Mouse (Mus musculus) ES-Bruce4 (cell line): Measurements from ENCODE around the gene Hacd3. TPM values are rescaled to one million over a fixed set of nuclear protein-coding genes. Genes with fewer than 3 reads are reported as not detected.
A peak's percentile ranks its signal among the peaks of the same experiment; 100 is the strongest.
"Not testable (repeated sequence)": the region's sequence is repeated elsewhere in the genome, so short reads cannot be mapped to it uniquely, and the experiment has no call there.

Experiments used
- H3K27ac ChIP-seq: 2 replicates; pipeline ENCODE4 v1.5.1; 2012; ENCODE audit warnings: low read length, inconsistent platforms; ENCODE audit not compliant: insufficient read depth
- H3K27me3 ChIP-seq: 2 replicates; pipeline ENCODE4 v1.6.1; 2012; ENCODE audit warnings: mild to moderate bottlenecking, low read length, inconsistent platforms; ENCODE audit not compliant: control insufficient read depth, poor library complexity, insufficient read depth, severe bottlenecking
- H3K36me3 ChIP-seq: 2 replicates; pipeline ENCODE4 v1.6.1; 2012; ENCODE audit warnings: inconsistent platforms, mild to moderate bottlenecking, low read length, moderate library complexity; ENCODE audit not compliant: control insufficient read depth, poor library complexity, insufficient read depth, severe bottlenecking
- H3K4me1 ChIP-seq: one replicate; pipeline ENCODE4 v1.8.1; 2011; ENCODE audit warnings: low read length; ENCODE audit not compliant: control insufficient read depth, insufficient read depth
- H3K4me3 ChIP-seq: 2 replicates; pipeline ENCODE4 v1.5.1; 2011; ENCODE audit warnings: low read depth, mild to moderate bottlenecking, low read length
- H3K9ac ChIP-seq: 2 replicates; pipeline ENCODE4 v1.6.1; 2012; ENCODE audit warnings: low read depth, mild to moderate bottlenecking, inconsistent platforms; ENCODE audit not compliant: poor library complexity, severe bottlenecking
- H3K9me3 ChIP-seq: replicated peaks from 2 replicates; pipeline ENCODE4 v1.6.1; 2012; ENCODE audit warnings: mild to moderate bottlenecking, low read length, inconsistent platforms; ENCODE audit not compliant: control insufficient read depth, poor library complexity, insufficient read depth, severe bottlenecking
- CTCF ChIP-seq: IDR thresholded peaks from one replicate; pipeline ENCODE4 v1.8.1; 2011; ENCODE audit warnings: low read depth, low read length
- EP300 ChIP-seq: IDR thresholded peaks from 2 replicates; pipeline ENCODE4 v1.6.1; 2011; ENCODE audit warnings: low read depth, low read length; ENCODE audit not compliant: insufficient read depth
- POLR2A ChIP-seq: IDR thresholded peaks from one replicate; pipeline ENCODE4 v1.8.1; 2011; ENCODE audit warnings: low read length; ENCODE audit not compliant: insufficient read depth
- polyA plus RNA-seq: library from polyadenylated mRNA; stranded (reverse); fragments of >200 nt; gene quantifications from 2 replicates; pipeline ENCODE4 v1.2.4, GENCODE M21; 2011; ENCODE audit warnings: low read depth; ENCODE audit not compliant: missing spikeins, insufficient read depth, insufficient read length

Gene Hacd3
- polyA plus RNA-seq, 1 experiment, result 31.6 TPM

DNA sequence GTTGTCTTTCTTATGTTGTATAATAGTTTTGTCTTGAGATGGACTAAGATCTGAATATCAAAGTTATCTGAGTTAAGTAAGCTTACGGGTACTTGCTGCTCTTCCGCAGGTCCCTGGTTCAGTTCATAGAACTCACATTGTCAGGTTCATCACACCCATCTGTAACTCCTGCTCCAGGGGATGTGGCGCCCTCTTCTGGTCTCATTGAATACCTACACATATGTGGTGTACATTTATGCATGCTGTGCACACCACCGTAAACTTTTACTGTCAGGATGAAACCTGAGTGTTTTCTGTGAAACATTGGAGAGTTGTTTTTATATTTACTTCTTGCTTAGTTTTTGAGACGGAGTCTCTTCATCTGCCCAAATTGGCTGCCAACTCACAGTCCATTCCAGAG is 19.9 kb upstream of the Hacd3 start:
- no peaks in the 10 kb centered on the region for H3K9me3 ChIP-seq
- H3K36me3 ChIP-seq, result peaks cover 32% of the 10 kb centered on the region
- H3K27ac ChIP-seq, result no peak overlapping the region
- peak; percentile 13 for TF ChIP-seq CTCF
- TF ChIP-seq POLR2A, result no peak
- no peak overlapping the region for H3K9ac ChIP-seq
- H3K27me3 ChIP-seq, result no peaks in the 10 kb centered on the region
- no peaks in the 10 kb centered on the region for H3K4me1 ChIP-seq
- no peak overlapping the region for H3K4me3 ChIP-seq

DNA sequence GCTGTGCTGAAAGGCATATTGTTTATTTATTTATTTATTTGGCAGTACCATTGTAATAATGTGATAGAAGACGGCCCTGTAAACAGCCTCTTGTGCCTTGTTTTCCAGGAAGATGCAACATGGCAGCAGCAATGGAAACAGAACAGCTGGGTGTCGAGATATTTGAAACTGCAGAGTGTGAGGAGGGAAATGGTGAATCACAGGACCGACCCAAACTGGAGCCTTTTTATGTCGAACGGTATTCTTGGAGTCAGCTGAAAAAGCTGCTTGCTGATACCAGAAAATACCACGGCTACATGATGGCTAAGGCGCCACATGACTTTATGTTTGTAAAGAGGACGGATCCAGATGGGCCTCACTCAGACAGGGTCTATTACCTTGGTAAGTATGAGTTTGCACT is 15.4 kb upstream of the Hacd3 start:
- no peak for TF ChIP-seq EP300
- no peak for TF ChIP-seq CTCF
- TF ChIP-seq POLR2A, result no peak
- H3K9ac ChIP-seq, result no peak overlapping the region

DNA sequence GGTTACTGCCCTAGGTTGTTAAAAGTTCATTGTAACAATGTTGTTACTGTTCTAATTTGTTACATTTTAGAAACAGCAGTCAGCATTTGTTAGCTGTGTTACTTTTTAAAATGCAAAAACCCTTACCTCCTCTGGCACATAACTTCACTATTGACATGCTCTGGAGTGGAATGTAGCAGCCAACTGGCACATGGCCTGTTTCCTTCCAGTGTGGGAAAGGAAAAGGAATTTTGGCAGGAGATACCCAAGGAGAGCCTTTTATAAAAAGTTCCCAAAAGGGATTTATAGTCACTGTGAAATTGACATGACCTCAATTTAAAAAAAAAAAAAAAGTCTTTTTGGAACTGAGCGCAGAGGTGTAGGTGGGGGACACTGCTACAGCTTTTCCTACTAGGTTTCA is 15.0 kb upstream of the Hacd3 start:
- Histone ChIP-seq H3K36me3 (peaks cover 17% of the 10 kb centered on the region), H3K4me1 (no peaks in the 10 kb centered on the region), H3K27ac (no peak overlapping the region), H3K9me3 (no peaks in the 10 kb centered on the region), H3K9ac (no peak overlapping the region), H3K4me3 (no peak overlapping the region), H3K27me3 (no peaks in the 10 kb centered on the region)
- TF ChIP-seq POLR2A, result no peak
- TF ChIP-seq CTCF, result no peak
- TF ChIP-seq EP300, result no peak

More for the DNA sequence above, 15.4 kb upstream of the Hacd3 start:
- peaks cover 19% of the 10 kb centered on the region for H3K36me3 ChIP-seq
- no peaks in the 10 kb centered on the region for H3K4me1 ChIP-seq
- H3K27me3 ChIP-seq, result no peaks in the 10 kb centered on the region
- H3K4me3 ChIP-seq, result no peak overlapping the region
- H3K27ac ChIP-seq, result no peak overlapping the region
- H3K9me3 ChIP-seq, result no peaks in the 10 kb centered on the region

DNA sequence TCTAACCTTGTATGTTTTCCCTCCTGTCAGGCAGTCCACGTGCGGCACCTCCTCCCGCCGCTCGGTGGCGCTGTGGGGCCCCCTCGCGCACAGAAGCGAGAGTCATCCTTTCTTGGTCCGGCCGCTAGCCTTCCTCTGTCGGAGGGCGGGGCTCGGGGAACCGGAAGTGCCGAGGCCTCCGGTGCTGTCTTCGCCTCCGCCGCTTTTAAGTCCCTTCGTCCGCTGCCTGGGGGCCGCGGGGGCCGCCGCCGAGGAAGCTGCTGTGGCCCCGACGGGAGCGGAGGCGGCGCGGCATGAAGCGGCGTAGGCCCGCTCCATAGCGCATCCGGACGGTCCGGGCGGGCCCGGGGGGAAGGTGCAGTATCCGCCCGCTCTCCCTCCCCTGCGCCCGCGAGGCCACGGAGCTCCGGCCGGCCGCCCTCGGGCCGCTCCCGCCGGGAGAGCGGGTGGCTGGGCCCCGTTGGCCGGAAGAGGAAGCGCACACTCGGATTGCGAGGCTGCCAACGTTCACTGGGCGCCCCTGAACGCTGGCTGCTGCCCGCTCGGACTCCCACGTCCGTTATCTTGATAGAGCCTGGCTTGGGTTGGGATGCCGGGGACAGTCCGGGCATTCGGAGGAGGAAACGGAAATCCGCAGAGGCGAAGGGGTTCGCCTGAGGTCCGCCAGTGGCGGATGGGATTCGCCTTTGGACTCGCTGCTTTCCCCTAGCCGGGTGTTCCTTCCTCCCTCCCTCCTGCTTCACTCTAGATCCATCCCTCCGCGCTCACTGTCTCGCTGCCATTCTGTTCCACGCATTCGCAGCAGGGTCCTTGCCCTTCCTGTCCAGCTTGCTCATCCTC is 11.0 kb upstream of the Hacd3 start, which contains the start of gene Dpp8:
Gene Dpp8 (plus strand): TSS at position 146 of the 840 bp plus-strand sequence.
- TF ChIP-seq POLR2A, result no peak
- TF ChIP-seq CTCF, result peak; percentile 92
- TF ChIP-seq EP300, result no peak
- no peak within 1 kb of the TSS for H3K27ac ChIP-seq
- no peaks in the 10 kb centered on the region for H3K9me3 ChIP-seq
- H3K4me1 ChIP-seq, result no peaks in the 10 kb centered on the region
- peak within 1 kb of the TSS; percentile 77 for H3K4me3 ChIP-seq
- H3K36me3 ChIP-seq, result peaks cover 6% of the 10 kb centered on the region
- no peaks in the 10 kb centered on the region for H3K27me3 ChIP-seq
- H3K9ac ChIP-seq, result peak within 1 kb of the TSS; percentile 78

DNA sequence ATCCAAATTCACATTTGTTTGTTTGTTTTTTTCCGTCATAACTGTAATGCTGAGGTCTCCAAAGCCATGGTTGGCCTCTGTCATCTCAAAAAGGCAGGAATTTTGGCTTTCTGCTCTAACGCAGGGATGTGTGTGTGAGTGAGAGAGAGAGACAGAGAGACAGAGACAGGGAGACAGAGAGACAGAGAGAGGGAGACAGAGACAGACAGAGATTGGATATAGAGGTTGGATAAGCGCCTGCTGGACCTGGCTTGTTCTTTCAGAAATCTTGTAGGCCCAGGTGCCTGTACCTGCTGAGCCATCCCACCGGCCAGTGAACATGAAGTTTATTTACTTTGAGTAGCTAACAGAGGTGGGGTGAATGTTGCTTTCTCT is 10.4 kb upstream of the Hacd3 start:
- Histone ChIP-seq H3K9ac (0 out of 2 replicates have a peak overlapping the region, but pooled peaks have one; percentile 78), H3K4me1 (no peaks in the 10 kb centered on the region), H3K27me3 (no peaks in the 10 kb centered on the region), H3K27ac (no peak overlapping the region), H3K4me3 (peak overlapping the region; percentile 41; the same call in 1 of the 2 replicates), H3K36me3 (peaks cover 3% of the 10 kb centered on the region), H3K9me3 (no peaks in the 10 kb centered on the region)
- no peak for TF ChIP-seq POLR2A
- TF ChIP-seq CTCF, result no peak
- no peak for TF ChIP-seq EP300

DNA sequence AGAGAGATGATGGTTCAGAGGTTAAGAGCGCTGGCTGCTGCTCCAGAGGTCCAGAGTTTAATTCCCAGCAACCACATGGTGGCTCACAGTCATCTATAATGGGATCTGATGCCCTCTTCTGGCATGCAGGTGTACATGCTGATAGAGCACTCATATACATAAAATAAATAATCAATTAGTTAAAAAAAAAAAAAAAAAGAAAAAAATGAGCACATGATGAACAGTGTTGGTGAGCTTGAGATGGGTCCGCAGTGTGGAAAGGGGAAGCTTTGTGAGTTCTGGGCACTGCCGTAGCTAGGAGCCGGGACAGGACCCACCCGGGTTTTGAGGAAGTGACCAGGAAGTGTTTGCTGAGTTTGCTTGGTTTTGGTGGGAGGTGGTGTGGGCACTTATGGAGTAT is 9.9 kb upstream of the Hacd3 start:
- H3K27me3 ChIP-seq, H3K9me3 ChIP-seq, H3K9ac ChIP-seq, H3K4me1 ChIP-seq, H3K4me3 ChIP-seq, H3K36me3 ChIP-seq, H3K27ac ChIP-seq: not testable (repeated sequence)
